Mouse (Mus musculus): ENCODE data around the gene Gm10283. TPM values are rescaled to one million over a fixed set of nuclear protein-coding genes. Genes with fewer than 3 reads are reported as not detected.

Gene Gm10283
- total RNA-seq, 2 experiments from 2014 or later, result not detected

Other genes starting within 250 kb of the Gm10283 start
- gene Aadat, start 2.7 kb upstream of the Gm10283 start, total RNA-seq (2021), result under 1 TPM in 1 of 2 experiments, not detected in 1; 0.23 TPM
- gene Mfap3l, start 129.6 kb upstream of the Gm10283 start, total RNA-seq (2021), result 10 to 100 TPM; 52.8 to 55.6 TPM